Mouse (Mus musculus): ENCODE results near the gene Tm6sf1.
"Not testable (repeated sequence)": the region's sequence is repeated elsewhere in the genome, so short reads cannot be mapped to it uniquely, and the experiment has no call there.

Tm6sf1 gene

GRCm38 (mm10) chr7:81858968-81859721, at the start of gene Tm6sf1:
Gene Tm6sf1 (plus strand): TSS chr7:81859001.
- DNase-seq (ENCODE audit: low spot score in 2 of 2): no peak

GRCm38 (mm10) chr7:81824906-81825305, 33.9 kb upstream of the Tm6sf1 start:
- DNase-seq (ENCODE audit: low spot score in 2 of 2): no peak

- DNase-seq (ENCODE audit: low spot score in 2 of 2): no peak
These were observed 33.4 kb upstream of the Tm6sf1 start for GRCm38 (mm10) chr7:81825381-81825780.

- DNase-seq (ENCODE audit: low spot score in 2 of 2): no peak
These were observed 30.8 kb upstream of the Tm6sf1 start for GRCm38 (mm10) chr7:81827806-81828667.

- DNase-seq (ENCODE audit: low spot score in 2 of 2): peak; percentile 41 to 69
These were observed 30.0 kb upstream of the Tm6sf1 start for GRCm38 (mm10) chr7:81828681-81829378.

GRCm38 (mm10) chr7:81829379-81829894, 29.4 kb upstream of the Tm6sf1 start, which contains the start of gene Btbd1:
Gene Btbd1 (minus strand): TSS chr7:81829431.
- DNase-seq (ENCODE audit: low spot score in 2 of 2): peak; percentile 84

GRCm38 (mm10) chr7:81834847-81835246, 24.0 kb upstream of the Tm6sf1 start:
- no peak for DNase-seq (ENCODE audit: low spot score in 2 of 2)

GRCm38 (mm10) chr7:81835430-81835829, 23.4 kb upstream of the Tm6sf1 start:
- no peak for DNase-seq (ENCODE audit: low spot score in 2 of 2)

GRCm38 (mm10) chr7:81837771-81838170, 21.0 kb upstream of the Tm6sf1 start:
- not testable (repeated sequence) for DNase-seq (ENCODE audit: low spot score in 2 of 2)

GRCm38 (mm10) chr7:81839746-81840145, 19.1 kb upstream of the Tm6sf1 start:
- DNase-seq (ENCODE audit: low spot score in 2 of 2): no peak

GRCm38 (mm10) chr7:81840661-81841181, 18.1 kb upstream of the Tm6sf1 start:
- DNase-seq (ENCODE audit: low spot score in 2 of 2): no peak

- no peak for DNase-seq (ENCODE audit: low spot score in 2 of 2)
These were observed 17.4 kb upstream of the Tm6sf1 start for GRCm38 (mm10) chr7:81841439-81841838.

GRCm38 (mm10) chr7:81842141-81842540, 16.7 kb upstream of the Tm6sf1 start:
- DNase-seq (ENCODE audit: low spot score in 2 of 2): no peak

GRCm38 (mm10) chr7:81842998-81843397, 15.8 kb upstream of the Tm6sf1 start:
- no peak for DNase-seq (ENCODE audit: low spot score in 2 of 2)

GRCm38 (mm10) chr7:81843903-81844302, 14.9 kb upstream of the Tm6sf1 start:
- DNase-seq (ENCODE audit: low spot score in 2 of 2): no peak

GRCm38 (mm10) chr7:81844801-81845200, 14.0 kb upstream of the Tm6sf1 start:
- no peak for DNase-seq (ENCODE audit: low spot score in 2 of 2)

- no peak for DNase-seq (ENCODE audit: low spot score in 2 of 2)
These were observed 13.5 kb upstream of the Tm6sf1 start for GRCm38 (mm10) chr7:81845313-81845712.

- DNase-seq (ENCODE audit: low spot score in 2 of 2): no peak
These were observed 12.8 kb upstream of the Tm6sf1 start for GRCm38 (mm10) chr7:81846008-81846407.

- no peak for DNase-seq (ENCODE audit: low spot score in 2 of 2)
These were observed 11.8 kb upstream of the Tm6sf1 start for GRCm38 (mm10) chr7:81847010-81847409.

GRCm38 (mm10) chr7:81847777-81848176, 11.0 kb upstream of the Tm6sf1 start:
- DNase-seq (ENCODE audit: low spot score in 2 of 2): no peak

GRCm38 (mm10) chr7:81849214-81849613, 9.6 kb upstream of the Tm6sf1 start:
- no peak for DNase-seq (ENCODE audit: low spot score in 2 of 2)

- DNase-seq (ENCODE audit: low spot score in 2 of 2): no peak
These were observed 9.2 kb upstream of the Tm6sf1 start for GRCm38 (mm10) chr7:81849633-81850032.
